Mouse (Mus musculus) CH12.LX (cell line): ENCODE data around the gene Sav1. TPM values are rescaled to one million over a fixed set of nuclear protein-coding genes. Genes with fewer than 3 reads are reported as not detected.

Experiments
- DNase-seq: peaks from one replicate; pipeline ENCODE4 v3.0.0-alpha.2; 2013; ENCODE audit errors: extremely low read depth
- H3K27ac ChIP-seq: 2 replicates; pipeline ENCODE4 v1.5.1; 2012; ENCODE audit warnings: low read depth, mild to moderate bottlenecking, control low read depth, moderate library complexity; ENCODE audit not compliant: insufficient read depth
- H3K27me3 ChIP-seq: replicated peaks from 2 replicates; pipeline ENCODE3; 2012; ENCODE audit warnings: inconsistent platforms
- H3K36me3 ChIP-seq, 2 experiments: replicated peaks in 1 of 2; 2 replicates each; pipeline versions ENCODE3 to v1.6.1; 2012; ENCODE audit warnings: inconsistent platforms in 1 of 2, low read length in 1 of 2, mild to moderate bottlenecking in 1 of 2, mixed read lengths in 1 of 2, moderate library complexity in 1 of 2; ENCODE audit not compliant: control insufficient read depth in 1 of 2, insufficient read depth in 1 of 2
- H3K4me1 ChIP-seq, 2 experiments: 2 replicates each; pipeline ENCODE4 v1.6.1; 2012; ENCODE audit warnings: inconsistent platforms in 1 of 2, moderate library complexity in 1 of 2; ENCODE audit not compliant: insufficient read depth in 2 of 2, control insufficient read depth in 1 of 2
- H3K4me2 ChIP-seq: 2 replicates; pipeline ENCODE4 v1.6.1; 2012; ENCODE audit warnings: low read depth, mild to moderate bottlenecking, control low read depth; ENCODE audit not compliant: poor library complexity, insufficient read depth, severe bottlenecking
- H3K4me3 ChIP-seq, 3 experiments: fragments of 150-350 bp in 1 of 3; sonication (generic) in 1 of 3; replicated peaks in 1 of 3; 2 replicates each; pipeline versions ENCODE3 to v1.5.1; 2011 to 2012; ENCODE audit warnings: low read depth in 2 of 3, low read length in 2 of 3, mild to moderate bottlenecking in 2 of 3, moderate library complexity in 2 of 3, control low read depth in 1 of 3, improper control_type of control experiment in 1 of 3, inconsistent platforms in 1 of 3, mixed read lengths in 1 of 3; ENCODE audit not compliant: poor library complexity in 1 of 3
- H3K79me2 ChIP-seq: replicated peaks from 2 replicates; pipeline ENCODE4 v1.6.1; 2012; ENCODE audit warnings: mild to moderate bottlenecking, moderate library complexity; ENCODE audit not compliant: control insufficient read depth, poor library complexity, insufficient read depth, severe bottlenecking; ENCODE audit errors: extremely low read depth
- H3K9ac ChIP-seq: 2 replicates; pipeline ENCODE4 v1.6.1; 2012; ENCODE audit warnings: low read depth, mild to moderate bottlenecking, control low read depth, moderate library complexity; ENCODE audit not compliant: insufficient read depth
- H3K9me3 ChIP-seq: replicated peaks from 2 replicates; pipeline ENCODE3; 2012; ENCODE audit warnings: low read length, inconsistent platforms, mixed read lengths
- BHLHE40 ChIP-seq: IDR thresholded peaks from 2 replicates; pipeline ENCODE4 v1.6.1; 2011; ENCODE audit warnings: mild to moderate bottlenecking, low read depth, low read length, improper control_type of control experiment
- CHD2 ChIP-seq: IDR thresholded peaks from 2 replicates; pipeline ENCODE4 v1.6.1; 2011; ENCODE audit warnings: low read length, improper control_type of control experiment
- CTCF ChIP-seq, 2 experiments: IDR thresholded peaks in 1 of 2; conservative IDR thresholded peaks in 1 of 2; 2 replicates each; pipeline ENCODE4 v1.5.1; 2011 to 2012; ENCODE audit warnings: low read depth in 2 of 2, low read length in 2 of 2, improper control_type of control experiment in 1 of 2, inconsistent platforms in 1 of 2, mild to moderate bottlenecking in 1 of 2, moderate library complexity in 1 of 2
- GABPA ChIP-seq: IDR thresholded peaks from 2 replicates; pipeline ENCODE4 v1.6.1; 2012; ENCODE audit warnings: low read depth, low read length, improper control_type of control experiment, inconsistent platforms; ENCODE audit not compliant: insufficient replicate concordance
- IRF4 ChIP-seq: IDR thresholded peaks from 2 replicates; pipeline ENCODE4 v1.6.1; 2014; ENCODE audit warnings: low read depth, mild to moderate bottlenecking, inconsistent platforms, low read length, improper control_type of control experiment
- JUN ChIP-seq: IDR thresholded peaks from 2 replicates; pipeline ENCODE4 v1.6.1; 2011; ENCODE audit warnings: low read depth, mild to moderate bottlenecking, low read length, improper control_type of control experiment, moderate library complexity; ENCODE audit not compliant: insufficient read depth
- MAFK ChIP-seq: IDR thresholded peaks from 2 replicates; pipeline ENCODE4 v1.6.1; 2011; ENCODE audit warnings: low read length, improper control_type of control experiment; ENCODE audit not compliant: insufficient replicate concordance
- MEF2A ChIP-seq: IDR thresholded peaks from 2 replicates; pipeline ENCODE4 v1.6.1; 2014; ENCODE audit warnings: low read depth, mild to moderate bottlenecking, inconsistent platforms, low read length, improper control_type of control experiment, borderline replicate concordance
- NELFE ChIP-seq: IDR thresholded peaks from 2 replicates; pipeline ENCODE4 v1.6.1; 2011; ENCODE audit warnings: low read depth, low read length, improper control_type of control experiment
- NRF1 ChIP-seq: IDR thresholded peaks from 2 replicates; pipeline ENCODE4 v1.6.1; 2014; ENCODE audit warnings: low read depth, mild to moderate bottlenecking, inconsistent platforms, low read length, improper control_type of control experiment, moderate library complexity
- PAX5 ChIP-seq: IDR thresholded peaks from 2 replicates; pipeline ENCODE4 v1.6.1; 2012; ENCODE audit warnings: low read length, inconsistent platforms, mixed read lengths
- POLR2A ChIP-seq: IDR thresholded peaks from 2 replicates; pipeline ENCODE4 v1.6.1; 2011; ENCODE audit warnings: low read depth, mild to moderate bottlenecking, improper control_type of control experiment, low read length
- RAD21 ChIP-seq: IDR thresholded peaks from 2 replicates; pipeline ENCODE4 v1.6.1; 2011; ENCODE audit warnings: low read depth, mild to moderate bottlenecking, low read length, improper control_type of control experiment, moderate library complexity
- SIN3A ChIP-seq: IDR thresholded peaks from 2 replicates; pipeline ENCODE4 v1.6.1; 2012; ENCODE audit warnings: low read length, improper control_type of control experiment, inconsistent platforms
- SMC3 ChIP-seq: IDR thresholded peaks from 2 replicates; pipeline ENCODE4 v1.6.1; 2011; ENCODE audit warnings: low read depth, low read length, improper control_type of control experiment
- TBP ChIP-seq: conservative IDR thresholded peaks from 2 replicates; pipeline ENCODE4 v1.6.1; 2011; ENCODE audit warnings: low read depth, low read length, improper control_type of control experiment
- UBTF ChIP-seq: IDR thresholded peaks from 2 replicates; pipeline ENCODE4 v1.6.1; 2012; ENCODE audit warnings: low read depth, mild to moderate bottlenecking, inconsistent platforms, low read length, improper control_type of control experiment, moderate library complexity
- ZKSCAN1 ChIP-seq: IDR thresholded peaks from 2 replicates; pipeline ENCODE4 v1.6.1; 2012; ENCODE audit warnings: low read depth, inconsistent platforms, low read length, improper control_type of control experiment, borderline replicate concordance
- ZNF384 ChIP-seq: IDR thresholded peaks from 2 replicates; pipeline ENCODE4 v1.6.1; 2012; ENCODE audit warnings: low read depth, low read length, improper control_type of control experiment, inconsistent platforms
- dilution Hi-C: fragments of 300-500 bp; cut with MboI; formaldehyde crosslinking; loops from 2 replicates; pipeline ENCODE4 v1.14.3; 2020; ENCODE audit warnings: low sequenced_read_pairs; ENCODE audit not compliant: extremely low pct_unique_long_range_greater_than_20kb, extremely low pct_ligation_motif_present
- in situ Hi-C: fragments of 300-500 bp; cut with MboI; formaldehyde crosslinking; loops from 3 replicates; pipeline ENCODE4 v1.14.3; 2019; ENCODE audit warnings: low sequenced_read_pairs, low pct_ligation_motif_present, low pct_unique_long_range_greater_than_20kb, mixed read lengths
- polyA plus RNA-seq: library from polyadenylated mRNA; unstranded; fragments of >175 nt; gene quantifications from 2 replicates; pipeline ENCODE4 v1.2.1, GENCODE M21; 2012; ENCODE audit warnings: low read depth; ENCODE audit not compliant: insufficient read length
- total RNA-seq, 2 experiments: library from RNA; depleted of rRNA; stranded (reverse); fragments of 300-350 nt in 1 of 2; fragments of >200 nt in 1 of 2; gene quantifications; 2 replicates each; pipeline ENCODE4 v1.2.3; 2012 to 2014

Sav1 gene
- total and polyA plus RNA-seq, 3 experiments: 13.7 to 31.7 (median 28.1) TPM

GRCm38 (mm10) chr12:69998186-69998983 lies 11.6 kb upstream of the Sav1 start:
- dilution Hi-C loops: no loop called here
- Histone ChIP-seq H3K9me3 (peaks cover 5% of the 10 kb centered on the region), H3K4me1 (no peaks in the 10 kb centered on the region), H3K36me3 (no peaks in the 10 kb centered on the region), H3K27me3 (no peaks in the 10 kb centered on the region), H3K4me2 (no peak overlapping the region), H3K4me3 (no peak overlapping the region), H3K27ac (no peak overlapping the region), H3K79me2 (no peaks in the 10 kb centered on the region), H3K9ac (no peak overlapping the region)
- no peak for DNase-seq
- in situ Hi-C loops: no loop called here
- TF ChIP-seq TBP (no peak), RAD21 (no peak), ZNF384 (no peak), UBTF (no peak), ZKSCAN1 (no peak), MEF2A (no peak)

- H3K27ac ChIP-seq: no peak overlapping the region
- H3K36me3 ChIP-seq: no peaks in the 10 kb centered on the region
- H3K4me2 ChIP-seq: peak overlapping the region; percentile 51
- in situ Hi-C loops: no loop called here
- no peak for DNase-seq
- no peaks in the 10 kb centered on the region for H3K79me2 ChIP-seq
- peaks cover 5% of the 10 kb centered on the region for H3K9me3 ChIP-seq
- dilution Hi-C loops: no loop called here
- H3K27me3 ChIP-seq: no peaks in the 10 kb centered on the region
- no peaks in the 10 kb centered on the region for H3K4me1 ChIP-seq
- TF ChIP-seq IRF4 (0 out of 2 replicates have a peak, but pooled peaks have one; percentile 23), PAX5 (no peak)
- H3K4me3 ChIP-seq: no peak overlapping the region
- H3K9ac ChIP-seq: no peak overlapping the region
Measured at GRCm38 (mm10) chr12:69995382-69995781, 8.6 kb upstream of the Sav1 start.

GRCm38 (mm10) chr12:69986241-69986762 lies 500 bp downstream of the Sav1 start:
- Histone ChIP-seq H3K9ac (peak overlapping the region; percentile 88), H3K27ac (peak overlapping the region; percentile 26)
- dilution Hi-C loops: no loop called here

More at GRCm38 (mm10) chr12:69986241-69986762, 500 bp downstream of the Sav1 start:
- TF ChIP-seq CTCF (conservative IDR thresholded peaks at IDR 0.05 in 1 of 2, IDR thresholded peaks at IDR 0.05 in 1 of 2; ENCODE audit: low read depth in 2 of 2, low read length in 2 of 2) (no peak), SIN3A (no peak; the same call in 1 of the 2 replicates), MAFK (no peak), IRF4 (no peak), CHD2 (no peak), NRF1 (0 out of 2 replicates have a peak, but pooled peaks have one; percentile 23), JUN (no peak), BHLHE40 (0 out of 2 replicates have a peak, but pooled peaks have one; percentile 12), GABPA (no peak), SMC3 (no peak), NELFE (no peak), POLR2A (no peak)
- TF ChIP-seq, all 38 proteins: peak for 2
- Histone ChIP-seq H3K79me2 (peaks cover 16% of the 10 kb centered on the region), H3K4me2 (peak overlapping the region; percentile 100; the same call in 1 of the 2 replicates), H3K4me3 (peak overlapping the region; percentile 69 to 97 (median 85)), H3K9me3 (no peaks in the 10 kb centered on the region), H3K36me3 (peaks cover 24 to 30% of the 10 kb centered on the region in 2 experiments), H3K27me3 (no peaks in the 10 kb centered on the region), H3K4me1 (peaks cover 0 to 27% of the 10 kb centered on the region in 2 experiments; a peak in 2 of 4 replicates)
- no peak for DNase-seq
- in situ Hi-C loops: no loop called here
